Mouse (Mus musculus): ENCODE results near the gene Gramd1b. TPM values are rescaled to one million over a fixed set of nuclear protein-coding genes. Genes with fewer than 3 reads are reported as not detected.

Gene Gramd1b
- polyA plus RNA-seq, 1 experiment from 2014 or later: 7.3 TPM

DNA sequence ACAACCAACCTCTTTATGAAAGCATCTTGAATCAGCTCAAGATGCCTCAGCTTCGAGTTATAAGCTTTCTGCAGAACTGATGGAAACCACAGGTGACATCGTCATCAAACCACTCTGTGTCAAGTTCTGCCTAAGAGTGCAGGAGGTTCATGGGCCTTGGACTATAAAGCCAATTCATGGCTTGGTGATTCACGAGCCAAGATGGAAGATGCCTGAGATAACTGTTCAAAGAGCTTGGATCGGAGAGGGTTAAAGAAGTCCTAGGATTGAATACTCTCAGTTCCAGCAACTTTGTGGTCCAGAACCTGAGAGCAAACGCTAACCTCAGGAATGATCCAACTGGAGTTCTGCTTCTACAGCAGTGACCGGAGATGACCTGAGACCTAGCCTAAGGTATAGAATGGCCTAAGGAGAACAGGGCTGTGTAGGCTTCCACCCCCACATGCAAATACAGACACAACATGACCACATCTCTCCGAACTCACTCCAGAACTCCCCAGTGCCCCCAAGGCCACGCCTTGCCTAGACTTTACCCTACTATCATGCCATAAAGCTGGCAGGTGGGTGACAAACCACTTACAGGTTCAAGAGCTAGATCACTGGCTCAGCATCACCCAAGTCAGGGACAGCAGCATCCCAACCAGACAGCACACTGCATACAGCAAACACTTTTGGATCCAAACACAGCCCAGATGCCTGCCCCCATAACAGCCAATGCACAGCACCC, 141.4 kb downstream of the Gramd1b start:
- H3K4me2 ChIP-seq (replicated peaks; ENCODE audit: low read depth, low read length): no peak overlapping the region
- no peaks in the 10 kb centered on the region for H3K36me3 ChIP-seq (ENCODE audit: control insufficient read depth, insufficient read depth, low read length)
- no peaks in the 10 kb centered on the region for H3K27me3 ChIP-seq (ENCODE audit: control insufficient read depth, insufficient read depth, low read length)
- WGBS: 89% methylated on average over 8 of the region's 8 CpGs
- H3K27ac ChIP-seq (ENCODE audit: low read length): no peak overlapping the region
- peaks cover 7% of the 10 kb centered on the region; the same call in 1 of the 2 replicates for H3K4me1 ChIP-seq (ENCODE audit: control insufficient read depth, insufficient read depth, low read length)
- no peak overlapping the region for H3K9ac ChIP-seq (replicated peaks; ENCODE audit: low read depth, low read length)
- ATAC-seq (ENCODE audit: insufficient number of reproducible peaks, insufficient read depth, low FRiP score, low read depth): no peak
- H3K9me3 ChIP-seq (ENCODE audit: control insufficient read depth, low read depth, low read length): no peaks in the 10 kb centered on the region
- H3K4me3 ChIP-seq (ENCODE audit: low read depth, low read length): no peak overlapping the region

DNA sequence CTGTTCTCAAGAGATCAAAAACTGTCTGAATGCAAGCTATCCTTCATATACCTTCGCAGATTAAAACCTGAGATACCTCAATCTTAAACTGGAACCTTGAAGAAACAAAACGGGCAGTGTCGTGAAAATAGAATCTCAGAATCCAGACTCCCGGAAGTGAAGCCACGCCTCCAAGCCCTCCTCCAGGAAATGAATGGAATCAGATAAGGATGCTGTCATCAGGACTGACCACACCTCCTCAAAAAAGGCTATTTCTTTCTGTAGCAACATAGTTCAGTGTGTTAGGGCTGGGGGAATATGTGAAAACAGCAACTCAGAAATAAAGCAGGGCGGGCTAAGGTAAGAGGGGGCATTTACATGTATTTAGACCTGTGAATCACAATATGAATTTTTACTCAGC, 142.0 kb downstream of the Gramd1b start:
- no peak for ATAC-seq (ENCODE audit: insufficient number of reproducible peaks, insufficient read depth, low FRiP score, low read depth)
- 76% methylated on average over 6 of the region's 6 CpGs for WGBS
- no peak overlapping the region for H3K4me3 ChIP-seq (ENCODE audit: low read depth, low read length)
- peaks cover 7% of the 10 kb centered on the region; the same call in 1 of the 2 replicates for H3K4me1 ChIP-seq (ENCODE audit: control insufficient read depth, insufficient read depth, low read length)
- H3K4me2 ChIP-seq (replicated peaks; ENCODE audit: low read depth, low read length): no peak overlapping the region
- no peaks in the 10 kb centered on the region for H3K36me3 ChIP-seq (ENCODE audit: control insufficient read depth, insufficient read depth, low read length)
- H3K27ac ChIP-seq (ENCODE audit: low read length): no peak overlapping the region
- H3K9me3 ChIP-seq (ENCODE audit: control insufficient read depth, low read depth, low read length): no peaks in the 10 kb centered on the region
- no peaks in the 10 kb centered on the region for H3K27me3 ChIP-seq (ENCODE audit: control insufficient read depth, insufficient read depth, low read length)
- no peak overlapping the region for H3K9ac ChIP-seq (replicated peaks; ENCODE audit: low read depth, low read length)

DNA sequence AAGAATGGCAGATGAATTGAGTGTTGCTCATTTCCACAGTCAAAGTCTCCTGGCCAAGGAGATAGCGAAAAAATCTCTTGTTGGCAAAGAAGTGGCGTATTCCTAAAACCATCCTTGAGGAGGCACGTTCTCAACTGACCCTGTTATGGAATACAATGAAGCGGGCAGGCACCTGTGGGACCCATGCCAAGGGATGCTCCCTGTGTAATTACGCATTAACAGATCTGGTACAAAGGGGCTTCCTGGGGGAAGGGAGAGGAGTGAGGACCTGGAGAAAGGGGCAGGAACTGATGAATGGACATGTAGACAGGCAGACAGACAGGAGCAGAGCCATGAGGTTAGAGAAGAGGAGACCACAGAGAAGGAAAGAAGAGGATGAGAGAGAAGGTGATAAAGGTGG, 146.4 kb downstream of the Gramd1b start:
- H3K36me3 ChIP-seq (ENCODE audit: control insufficient read depth, insufficient read depth, low read length): no peaks in the 10 kb centered on the region
- 89% methylated on average over 5 of the region's 5 CpGs for WGBS
- no peak overlapping the region for H3K9ac ChIP-seq (replicated peaks; ENCODE audit: low read depth, low read length)
- no peak overlapping the region for H3K4me3 ChIP-seq (ENCODE audit: low read depth, low read length)
- no peaks in the 10 kb centered on the region for H3K9me3 ChIP-seq (ENCODE audit: control insufficient read depth, low read depth, low read length)
- no peak overlapping the region for H3K27ac ChIP-seq (ENCODE audit: low read length)
- H3K4me1 ChIP-seq (ENCODE audit: control insufficient read depth, insufficient read depth, low read length): no peaks in the 10 kb centered on the region
- no peaks in the 10 kb centered on the region for H3K27me3 ChIP-seq (ENCODE audit: control insufficient read depth, insufficient read depth, low read length)
- no peak for ATAC-seq (ENCODE audit: insufficient number of reproducible peaks, insufficient read depth, low FRiP score, low read depth)
- no peak overlapping the region for H3K4me2 ChIP-seq (replicated peaks; ENCODE audit: low read depth, low read length)

DNA sequence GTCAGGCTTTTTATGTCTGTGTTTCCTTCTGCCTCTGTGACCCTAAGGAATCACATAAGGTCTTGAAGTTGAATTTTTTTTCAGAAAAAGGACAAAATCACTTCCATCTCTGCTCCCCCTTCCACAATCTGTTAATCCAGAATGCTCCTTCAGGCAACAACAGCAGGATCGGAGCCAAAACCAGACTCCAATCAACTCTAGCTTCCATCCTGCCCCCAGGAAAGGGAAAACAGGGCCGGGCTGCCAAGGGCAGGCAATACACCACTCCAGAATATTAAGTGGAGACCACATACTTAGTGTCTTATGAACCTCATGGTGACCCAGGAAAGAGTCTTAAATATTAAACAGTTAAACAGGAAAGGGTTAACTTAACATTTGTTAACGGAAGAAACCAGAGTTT, 148.7 kb downstream of the Gramd1b start:
- Histone ChIP-seq H3K36me3 (ENCODE audit: control insufficient read depth, insufficient read depth, low read length) (no peaks in the 10 kb centered on the region), H3K4me3 (ENCODE audit: low read depth, low read length) (no peak overlapping the region), H3K9ac (replicated peaks; ENCODE audit: low read depth, low read length) (no peak overlapping the region), H3K4me1 (ENCODE audit: control insufficient read depth, insufficient read depth, low read length) (no peaks in the 10 kb centered on the region), H3K27me3 (ENCODE audit: control insufficient read depth, insufficient read depth, low read length) (no peaks in the 10 kb centered on the region), H3K9me3 (ENCODE audit: control insufficient read depth, low read depth, low read length) (no peaks in the 10 kb centered on the region), H3K4me2 (replicated peaks; ENCODE audit: low read depth, low read length) (no peak overlapping the region), H3K27ac (ENCODE audit: low read length) (no peak overlapping the region)
- 74% methylated on average over 3 of the region's 3 CpGs for WGBS
- no peak for ATAC-seq (ENCODE audit: insufficient number of reproducible peaks, insufficient read depth, low FRiP score, low read depth)

DNA sequence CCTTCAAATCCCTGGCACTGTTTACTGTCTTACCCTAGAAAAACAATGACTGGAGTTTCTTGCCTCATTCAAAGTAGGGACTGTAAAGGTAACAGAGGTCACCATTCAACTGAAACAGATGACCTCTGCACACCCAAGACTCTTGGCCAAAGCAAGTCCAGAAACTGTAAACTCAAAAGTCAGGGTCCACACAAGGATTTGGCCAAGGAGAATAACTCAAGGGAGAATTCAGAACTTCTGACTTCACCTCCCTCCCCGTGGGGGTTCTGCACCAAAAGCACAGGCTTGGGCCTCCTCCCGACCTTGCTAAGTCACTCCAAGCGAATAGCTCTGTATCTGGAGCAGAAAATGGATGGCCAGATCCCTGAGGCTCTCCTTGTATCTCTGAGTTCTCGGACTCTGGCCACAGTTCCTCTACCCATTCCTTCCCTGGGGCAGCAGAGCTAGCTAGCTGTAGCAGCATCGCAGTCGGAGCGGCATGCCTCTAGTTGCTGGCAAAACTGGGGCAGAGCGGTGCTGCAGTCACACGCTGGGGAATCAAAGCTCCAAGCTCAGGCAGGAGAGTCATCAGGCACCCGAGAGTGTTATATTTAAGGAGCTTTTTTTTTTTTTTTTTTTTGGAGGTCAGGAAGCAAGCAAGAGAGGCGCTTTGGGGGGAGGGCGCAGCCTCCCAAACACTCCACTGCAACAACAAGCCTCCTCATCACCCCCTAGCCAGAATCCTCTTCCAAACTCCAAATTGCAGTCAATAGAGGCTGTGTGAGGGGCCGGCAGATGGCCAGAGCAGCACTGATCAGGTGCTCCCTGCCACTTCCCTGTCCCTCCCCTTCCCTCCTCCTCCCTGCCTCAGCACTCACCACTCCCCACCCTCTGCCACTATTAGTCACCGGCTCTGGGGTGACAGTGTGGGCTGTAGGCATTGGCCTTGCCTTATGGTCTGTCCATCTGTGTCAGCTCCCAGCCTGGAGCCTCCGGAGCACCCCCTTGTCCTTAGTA, 149.5 kb downstream of the Gramd1b start:
- H3K4me1 ChIP-seq (ENCODE audit: control insufficient read depth, insufficient read depth, low read length): no peaks in the 10 kb centered on the region
- no peak overlapping the region for H3K27ac ChIP-seq (ENCODE audit: low read length)
- H3K36me3 ChIP-seq (ENCODE audit: control insufficient read depth, insufficient read depth, low read length): no peaks in the 10 kb centered on the region
- H3K9me3 ChIP-seq (ENCODE audit: control insufficient read depth, low read depth, low read length): no peaks in the 10 kb centered on the region
- H3K27me3 ChIP-seq (ENCODE audit: control insufficient read depth, insufficient read depth, low read length): no peaks in the 10 kb centered on the region
- peak; percentile 56; the same call in 1 of the 2 replicates for ATAC-seq (ENCODE audit: insufficient number of reproducible peaks, insufficient read depth, low FRiP score, low read depth)
- H3K4me2 ChIP-seq (replicated peaks; ENCODE audit: low read depth, low read length): no peak overlapping the region
- no peak overlapping the region for H3K9ac ChIP-seq (replicated peaks; ENCODE audit: low read depth, low read length)
- H3K4me3 ChIP-seq (ENCODE audit: low read depth, low read length): no peak overlapping the region
- 25% methylated on average over 15 of the region's 15 CpGs for WGBS

DNA sequence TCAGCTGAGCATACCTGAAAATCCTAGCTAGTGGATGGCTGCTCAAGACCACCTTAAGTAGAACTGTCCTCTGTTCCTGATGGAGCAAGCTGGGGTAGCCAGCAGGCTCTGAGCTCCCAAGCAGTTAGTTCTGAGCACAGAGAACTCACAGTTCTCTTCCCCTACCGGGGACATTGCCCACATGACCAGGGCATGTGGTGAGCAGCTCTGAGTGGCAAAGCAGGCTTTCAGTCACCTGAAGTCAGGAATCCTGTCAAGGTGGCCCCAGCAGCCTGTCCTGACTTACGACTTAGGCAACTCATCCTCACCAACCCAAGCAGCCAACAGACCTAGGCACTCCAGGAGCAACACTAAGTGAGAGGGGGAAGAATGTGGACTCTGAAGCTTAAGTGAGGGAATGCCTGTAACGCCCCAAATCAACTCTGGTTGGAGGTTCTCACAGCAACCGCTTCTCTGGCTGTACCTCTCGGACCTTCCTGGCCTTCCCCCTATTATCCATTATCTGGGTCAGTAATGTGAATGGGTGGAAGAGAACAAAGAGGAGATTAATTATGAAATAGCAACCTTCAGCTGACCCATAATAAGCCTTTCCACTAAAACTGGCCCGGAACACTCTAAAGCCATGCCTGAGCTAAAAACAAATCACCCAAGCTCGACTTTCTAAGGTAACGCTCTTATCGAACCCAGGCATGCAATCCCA, 154.3 kb downstream of the Gramd1b start:
- WGBS: 65% methylated on average over 9 of the region's 9 CpGs
- Histone ChIP-seq H3K4me2 (replicated peaks; ENCODE audit: low read depth, low read length) (no peak overlapping the region), H3K36me3 (ENCODE audit: control insufficient read depth, insufficient read depth, low read length) (no peaks in the 10 kb centered on the region), H3K4me3 (ENCODE audit: low read depth, low read length) (no peak overlapping the region), H3K9me3 (ENCODE audit: control insufficient read depth, low read depth, low read length) (no peaks in the 10 kb centered on the region), H3K27ac (ENCODE audit: low read length) (no peak overlapping the region), H3K27me3 (ENCODE audit: control insufficient read depth, insufficient read depth, low read length) (no peaks in the 10 kb centered on the region), H3K9ac (replicated peaks; ENCODE audit: low read depth, low read length) (no peak overlapping the region), H3K4me1 (ENCODE audit: control insufficient read depth, insufficient read depth, low read length) (no peaks in the 10 kb centered on the region)
- ATAC-seq (ENCODE audit: insufficient number of reproducible peaks, insufficient read depth, low FRiP score, low read depth): no peak

DNA sequence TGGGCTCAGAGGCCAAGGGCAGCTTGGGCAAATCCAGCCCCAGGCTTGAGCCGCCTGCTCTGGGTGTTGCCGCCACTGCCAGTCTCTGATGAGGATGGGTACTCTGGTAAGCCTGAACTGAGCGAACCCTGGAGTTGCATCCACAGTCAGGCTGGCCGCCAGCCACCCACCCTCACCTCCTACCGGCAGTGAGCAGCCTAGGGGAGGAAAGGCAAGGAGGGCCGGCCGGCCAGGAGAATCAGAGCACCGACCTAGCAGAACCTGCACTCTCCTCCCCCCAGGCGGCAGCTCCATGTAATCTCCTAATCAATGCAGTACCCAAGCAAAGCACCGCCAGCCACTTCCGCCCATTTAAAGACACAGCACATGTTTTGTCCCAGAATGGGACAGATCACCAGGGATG, 155.0 kb downstream of the Gramd1b start:
- no peak overlapping the region for H3K27ac ChIP-seq (ENCODE audit: low read length)
- no peak overlapping the region for H3K4me3 ChIP-seq (ENCODE audit: low read depth, low read length)
- peak overlapping the region; percentile 15; the same call in 1 of the 2 replicates for H3K4me2 ChIP-seq (replicated peaks; ENCODE audit: low read depth, low read length)
- H3K9ac ChIP-seq (replicated peaks; ENCODE audit: low read depth, low read length): no peak overlapping the region
- H3K9me3 ChIP-seq (ENCODE audit: control insufficient read depth, low read depth, low read length): no peaks in the 10 kb centered on the region
- no peaks in the 10 kb centered on the region for H3K4me1 ChIP-seq (ENCODE audit: control insufficient read depth, insufficient read depth, low read length)
- H3K36me3 ChIP-seq (ENCODE audit: control insufficient read depth, insufficient read depth, low read length): no peaks in the 10 kb centered on the region
- H3K27me3 ChIP-seq (ENCODE audit: control insufficient read depth, insufficient read depth, low read length): no peaks in the 10 kb centered on the region
- 15% methylated on average over 11 of the region's 11 CpGs for WGBS
- peak; percentile 75; the same call in 1 of the 2 replicates for ATAC-seq (ENCODE audit: insufficient number of reproducible peaks, insufficient read depth, low FRiP score, low read depth)

DNA sequence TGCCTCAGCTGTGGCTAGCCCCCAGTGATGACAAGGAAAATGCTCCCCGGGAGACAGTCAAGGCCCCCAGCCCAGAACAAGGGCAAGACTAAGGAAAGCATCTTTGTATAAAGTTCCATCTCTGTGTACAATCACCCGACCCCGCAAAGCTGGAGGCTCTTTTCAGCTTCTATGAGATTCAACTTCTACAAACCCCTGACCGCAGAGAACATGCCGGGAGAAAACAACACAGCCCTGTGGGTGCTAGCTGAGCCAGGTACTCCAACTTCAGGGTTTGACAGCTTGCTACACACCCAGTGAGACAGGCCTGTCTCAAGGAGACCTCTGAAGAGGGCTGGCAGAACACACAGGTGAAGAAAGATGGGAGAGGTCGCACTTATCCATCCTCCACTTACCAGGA, 155.7 kb downstream of the Gramd1b start:
- H3K4me2 ChIP-seq (replicated peaks; ENCODE audit: low read depth, low read length): no peak overlapping the region
- 70% methylated on average over 6 of the region's 6 CpGs for WGBS

More for the DNA sequence above, 155.7 kb downstream of the Gramd1b start:
- Histone ChIP-seq H3K27ac (ENCODE audit: low read length) (no peak overlapping the region), H3K4me3 (ENCODE audit: low read depth, low read length) (no peak overlapping the region), H3K27me3 (ENCODE audit: control insufficient read depth, insufficient read depth, low read length) (no peaks in the 10 kb centered on the region), H3K36me3 (ENCODE audit: control insufficient read depth, insufficient read depth, low read length) (no peaks in the 10 kb centered on the region), H3K9me3 (ENCODE audit: control insufficient read depth, low read depth, low read length) (no peaks in the 10 kb centered on the region), H3K4me1 (ENCODE audit: control insufficient read depth, insufficient read depth, low read length) (no peaks in the 10 kb centered on the region), H3K9ac (replicated peaks; ENCODE audit: low read depth, low read length) (no peak overlapping the region)
- ATAC-seq (ENCODE audit: insufficient number of reproducible peaks, insufficient read depth, low FRiP score, low read depth): no peak

Measured in stomach, embryonic 14.5 days (tissue).